Mouse (Mus musculus) erythroblast, embryonic 14.5 days (primary cell): Measurements from ENCODE around the gene Mettl14.

Source experiments
- GATA1 ChIP-seq: IDR thresholded peaks from 2 replicates; pipeline ENCODE4 v1.6.1; 2012; ENCODE audit warnings: low read length, inconsistent platforms, mixed read lengths
- TAL1 ChIP-seq: IDR thresholded peaks from 3 replicates; pipeline ENCODE4 v1.6.1; 2012; ENCODE audit warnings: low read length, inconsistent platforms, mixed read lengths

- TF ChIP-seq GATA1 (no peak), TAL1 (no peak)
These were observed 51.0 kb downstream of the Mettl14 start for GRCm38 (mm10) chr3:123334947-123335346.
